Mouse (Mus musculus): Measurements from ENCODE around the gene Limd1.

DNA sequence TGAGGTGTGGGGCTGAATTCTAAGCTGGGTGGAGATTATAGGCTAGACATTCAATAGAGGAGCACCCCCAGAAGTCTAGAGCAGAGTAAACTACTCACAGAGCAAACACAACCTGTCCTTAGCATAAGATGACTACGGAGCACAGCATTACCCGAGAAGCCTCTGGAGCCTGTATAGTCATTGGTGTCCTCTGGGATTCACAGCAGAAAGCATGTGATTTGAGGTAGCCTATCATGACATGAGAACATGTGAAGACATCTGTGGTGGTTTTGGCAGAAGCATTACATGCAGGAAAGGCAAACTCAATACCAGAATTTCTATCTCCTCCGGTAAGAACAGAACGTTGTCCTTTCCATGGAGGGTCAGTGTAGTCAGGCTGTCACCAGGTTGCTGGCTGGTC is 7.1 kb downstream of the Limd1 start:
- no peak for TF ChIP-seq CTCF (IDR thresholded peaks at IDR 0.05; ENCODE audit: borderline replicate concordance, extremely low read depth, insufficient read depth, insufficient read length)
- TF ChIP-seq POLR2A (IDR thresholded peaks at IDR 0.05; ENCODE audit: borderline replicate concordance, extremely low read depth, insufficient read depth, insufficient read length, poor library complexity, severe bottlenecking) = no peak

Data from brain, embryonic 14.5 days (tissue).